Mouse (Mus musculus): ENCODE data around the gene Ggcx.

GRCm38 (mm10) chr6:72369557-72369956, 44.6 kb upstream of the Ggcx start:
- peak; percentile 56 for TF ChIP-seq CTCF (IDR thresholded peaks at IDR 0.05)
- TF ChIP-seq EP300 (IDR thresholded peaks at IDR 0.05): no peak
